Comparison of ENCODE assay signal across 10 mouse cellular contexts in the genomic region with DNA sequence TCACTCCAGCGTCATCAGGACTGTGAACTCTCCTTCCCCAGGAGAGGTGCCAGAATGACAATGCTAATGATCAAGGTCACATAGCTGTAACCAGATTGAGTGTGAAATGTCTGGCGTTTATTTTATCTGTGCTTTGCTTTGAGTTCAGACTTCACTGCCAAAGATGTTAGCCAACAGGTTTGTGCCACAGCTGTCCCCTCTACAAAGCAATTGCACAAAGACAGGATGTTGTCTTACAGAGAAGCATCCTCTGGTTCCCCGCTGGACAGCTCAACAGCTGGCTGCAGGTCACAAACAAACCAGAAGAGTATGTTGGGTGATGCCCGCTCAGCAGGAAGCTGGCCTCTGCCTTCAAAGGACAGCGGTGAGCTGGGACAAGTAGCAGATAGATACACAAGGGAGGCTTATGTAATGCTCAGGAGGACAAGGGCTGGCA.
DNase-seq lines count a peak whose midpoint lies in the region; ATAC-seq lines count a peak whose summit lies in the region.
"Had no signal": no experiment of that assay in that cellular context is flagged by ENCODE, and none has a peak within 500 bp of the region (broad histone marks: within the 10 kb centered on the region; RNA-seq: fewer than 3 reads in every experiment).

No protein-coding gene starts in this region.

- H3K4me2 ChIP-seq in forebrain, embryonic 15.5 days (replicated peaks) = no peak overlapping the region
- H3K4me2 ChIP-seq: embryonic facial prominence, embryonic 15.5 days; liver, embryonic 11.5 days had no signal

- H3K4me1 ChIP-seq in forebrain, embryonic 15.5 days = no peaks in the 10 kb centered on the region

- 37% methylated on average over 5 of the region's 5 CpGs for WGBS in forebrain, embryonic 15.5 days

- no peak overlapping the region for H3K4me3 ChIP-seq in forebrain, embryonic 15.5 days
- H3K4me3 ChIP-seq: embryonic facial prominence, embryonic 15.5 days had no signal

- no peak overlapping the region for H3K9ac ChIP-seq in forebrain, embryonic 15.5 days (replicated peaks)
- H3K9ac ChIP-seq: embryonic facial prominence, embryonic 15.5 days had no signal

- H3K27ac ChIP-seq in forebrain, embryonic 15.5 days (replicated peaks) = no peak overlapping the region
- H3K27ac ChIP-seq: embryonic facial prominence, embryonic 15.5 days had no signal

- DNase-seq in adrenal gland, adult 2 months = peak; percentile 59
- no peak for DNase-seq in adrenal gland, adult 18-20 months (ENCODE audit: low spot score in 2 of 2)
- peak; percentile 24 for DNase-seq in thymus, postnatal 4 days
- DNase-seq in thymus, postnatal 10 days (ENCODE audit: low spot score in 2 of 2) = no peak
- DNase-seq in heart, postnatal 25 days (ENCODE audit: low spot score) = peak; percentile 40
- DNase-seq in urinary bladder, postnatal 14 days (ENCODE audit: low spot score) = no peak
- DNase-seq in retina, postnatal 1 day = no peak

- intact Hi-C loops in heart, postnatal 25 days (cut with DNase I) = no loop called here

- H3K9me3 ChIP-seq in forebrain, embryonic 15.5 days = no peaks in the 10 kb centered on the region
- H3K9me3 ChIP-seq: embryonic facial prominence, embryonic 15.5 days had no signal

- H3K36me3 ChIP-seq in forebrain, embryonic 15.5 days = no peaks in the 10 kb centered on the region
- H3K36me3 ChIP-seq: embryonic facial prominence, embryonic 15.5 days had no signal

- H3K27me3 ChIP-seq in forebrain, embryonic 15.5 days = no peaks in the 10 kb centered on the region
- H3K27me3 ChIP-seq: embryonic facial prominence, embryonic 15.5 days had no signal

- ATAC-seq in forebrain, embryonic 15.5 days (replicated peaks) = no peak

Comparison
In these comparisons a context has a peak if more than half of its experiments do, and no peak if none do; other contexts are left out.
1. DNase-seq: peak in adrenal gland, adult 2 months (single experiment), thymus, postnatal 4 days (single experiment) and heart, postnatal 25 days (single experiment); none in adrenal gland, adult 18-20 months (0 of 2), thymus, postnatal 10 days (0 of 2), urinary bladder, postnatal 14 days (single experiment) and retina, postnatal 1 day (single experiment).